8 mouse cellular contexts compared by ENCODE assay signal in genomic region chr11:69912716-69913530, GRCm38 (mm10). TPM values are rescaled to one million over a fixed set of nuclear protein-coding genes. Genes with fewer than 3 reads are reported as not detected.
DNase-seq lines count a peak whose midpoint lies in the region; ATAC-seq lines count a peak whose summit lies in the region.

No protein-coding gene starts in this region.

- ATAC-seq in megakaryocyte, adult 5-6 weeks (ENCODE audit: poor library complexity, severe bottlenecking), result no peak
- 0 out of 2 replicates have a peak, but pooled peaks have one; percentile 11 for ATAC-seq in forebrain, embryonic 11.5 days (replicated peaks; ENCODE audit: low FRiP score)
- no peak for ATAC-seq in liver, embryonic 12.5 days
- ATAC-seq in neural tube, embryonic 15.5 days (ENCODE audit: low FRiP score), result peak; percentile 18
- no peak for ATAC-seq in megakaryocyte progenitor cell, adult 5-6 weeks (replicated peaks; ENCODE audit: poor library complexity)

- H3K4me1 ChIP-seq in megakaryocyte, embryonic 14.5 days, result peaks cover 53% of the 10 kb centered on the region
- H3K4me1 ChIP-seq in forebrain, embryonic 11.5 days (replicated peaks; ENCODE audit: control insufficient read depth, insufficient read depth, low read length), result peaks cover 18% of the 10 kb centered on the region
- peaks cover 46% of the 10 kb centered on the region for H3K4me1 ChIP-seq in liver, embryonic 12.5 days
- peaks cover 36% of the 10 kb centered on the region for H3K4me1 ChIP-seq in neural tube, embryonic 15.5 days

- no peak overlapping the region for H3K27ac ChIP-seq in forebrain, embryonic 11.5 days (ENCODE audit: low read depth, low read length)
- peak overlapping the region; percentile 99 for H3K27ac ChIP-seq in liver, embryonic 12.5 days
- H3K27ac ChIP-seq in neural tube, embryonic 15.5 days (replicated peaks), result peak overlapping the region; percentile 94; the same call in 1 of the 2 replicates

- peaks cover 87% of the 10 kb centered on the region for H3K36me3 ChIP-seq in megakaryocyte, embryonic 14.5 days (replicated peaks; ENCODE audit: low read length)
- peaks cover 42% of the 10 kb centered on the region for H3K36me3 ChIP-seq in forebrain, embryonic 11.5 days (ENCODE audit: control insufficient read depth, insufficient read depth, low read length)
- peaks cover 91% of the 10 kb centered on the region for H3K36me3 ChIP-seq in liver, embryonic 12.5 days
- peaks cover 87% of the 10 kb centered on the region for H3K36me3 ChIP-seq in neural tube, embryonic 15.5 days

- peak overlapping the region; percentile 98 for H3K4me3 ChIP-seq in megakaryocyte, embryonic 14.5 days (replicated peaks)
- peak overlapping the region; percentile 91 for H3K4me3 ChIP-seq in forebrain, embryonic 11.5 days (ENCODE audit: low read depth, low read length)
- H3K4me3 ChIP-seq in liver, embryonic 12.5 days, result peak overlapping the region; percentile 86
- H3K4me3 ChIP-seq in neural tube, embryonic 15.5 days (replicated peaks), result peak overlapping the region; percentile 92

- WGBS in forebrain, embryonic 11.5 days, result 79% methylated on average over 15 of the region's 15 CpGs
- 76% methylated on average over 15 of the region's 15 CpGs for WGBS in liver, embryonic 12.5 days (ENCODE audit: insufficient replicate concordance)
- 84% methylated on average over 15 of the region's 15 CpGs for WGBS in neural tube, embryonic 15.5 days

- no peaks in the 10 kb centered on the region for H3K9me3 ChIP-seq in megakaryocyte, embryonic 14.5 days
- H3K9me3 ChIP-seq in forebrain, embryonic 11.5 days (ENCODE audit: control insufficient read depth, low read length), result no peaks in the 10 kb centered on the region
- no peaks in the 10 kb centered on the region for H3K9me3 ChIP-seq in liver, embryonic 12.5 days (replicated peaks)
- H3K9me3 ChIP-seq in neural tube, embryonic 15.5 days (replicated peaks), result no peaks in the 10 kb centered on the region

- no peak for DNase-seq in forebrain, embryonic 11.5 days (ENCODE audit: low spot score)
- DNase-seq in layer of hippocampus, postnatal 10 days (ENCODE audit: low spot score in 2 of 2), result no peak
- no peak for DNase-seq in right cerebral cortex, postnatal 25 days

- H3K9ac ChIP-seq in forebrain, embryonic 11.5 days (ENCODE audit: low read length), result peak overlapping the region; percentile 89
- peak overlapping the region; percentile 100 for H3K9ac ChIP-seq in liver, embryonic 12.5 days
- peak overlapping the region; percentile 82 for H3K9ac ChIP-seq in neural tube, embryonic 15.5 days (replicated peaks)

- H3K4me2 ChIP-seq in forebrain, embryonic 11.5 days (ENCODE audit: low read depth, low read length, severe bottlenecking), result peak overlapping the region; percentile 99
- peak overlapping the region; percentile 92 for H3K4me2 ChIP-seq in liver, embryonic 12.5 days
- peak overlapping the region; percentile 99 for H3K4me2 ChIP-seq in neural tube, embryonic 15.5 days

- H3K27me3 ChIP-seq in megakaryocyte, embryonic 14.5 days (replicated peaks), result no peaks in the 10 kb centered on the region
- H3K27me3 ChIP-seq in forebrain, embryonic 11.5 days (ENCODE audit: control insufficient read depth, insufficient read depth, low read length), result no peaks in the 10 kb centered on the region
- H3K27me3 ChIP-seq in liver, embryonic 12.5 days (replicated peaks), result no peaks in the 10 kb centered on the region
- no peaks in the 10 kb centered on the region for H3K27me3 ChIP-seq in neural tube, embryonic 15.5 days (replicated peaks)

RNA-seq across cellular contexts. Expression of gene Gps2, which starts 0.8 kb away (rescaled TPM):
- polyA plus RNA-seq in megakaryocyte, embryonic 14.5 days (2012; ENCODE audit: insufficient read depth, low replicate concordance), result 116 and 124 TPM in 2 replicates
- total RNA-seq in megakaryocyte, adult 5-6 weeks (2015), result 140 and 156 TPM in 2 replicates
- total RNA-seq in megakaryocyte, adult 5-6 weeks (2017), result 56.4 and 64.9 TPM in 2 replicates
- 99.2 and 106 TPM in 2 replicates for polyA plus RNA-seq in forebrain, embryonic 11.5 days (2014; fragmentation: Nextera tagmentation; extraction: Ambion mirVana)
- 125 TPM in 2 replicates for polyA plus RNA-seq in liver, embryonic 12.5 days (2016; fragmentation: Nextera tagmentation; extraction: Ambion mirVana)
- polyA plus RNA-seq in neural tube, embryonic 15.5 days (2015; fragmentation: Nextera tagmentation; extraction: Ambion mirVana), result 63.1 and 64.7 TPM in 2 replicates
- 10 to 100 TPM; 27.8 to 30.2 TPM for total RNA-seq in layer of hippocampus, postnatal 10 days (2021)
- 106 and 114 TPM in 2 replicates for total RNA-seq in megakaryocyte progenitor cell, adult 5-6 weeks (2015)
- 46.2 and 56.3 TPM in 2 replicates for total RNA-seq in megakaryocyte progenitor cell, adult 5-6 weeks (2017)

RNA-seq across cellular contexts. Expression of gene Eif5a, which starts 8.8 kb away (rescaled TPM):
- polyA plus RNA-seq in megakaryocyte, embryonic 14.5 days (2012; ENCODE audit: insufficient read depth, low replicate concordance), result 2,079 and 2,119 TPM in 2 replicates
- 575 and 614 TPM in 2 replicates for total RNA-seq in megakaryocyte, adult 5-6 weeks (2015)
- 561 and 596 TPM in 2 replicates for total RNA-seq in megakaryocyte, adult 5-6 weeks (2017)
- 2,045 and 2,063 TPM in 2 replicates for polyA plus RNA-seq in forebrain, embryonic 11.5 days (2014; fragmentation: Nextera tagmentation; extraction: Ambion mirVana)
- 2,199 and 2,266 TPM in 2 replicates for polyA plus RNA-seq in liver, embryonic 12.5 days (2016; fragmentation: Nextera tagmentation; extraction: Ambion mirVana)
- polyA plus RNA-seq in neural tube, embryonic 15.5 days (2015; fragmentation: Nextera tagmentation; extraction: Ambion mirVana), result 1,034 and 1,270 TPM in 2 replicates
- total RNA-seq in layer of hippocampus, postnatal 10 days (2021), result 100 to 1,000 TPM; 479 to 501 TPM
- total RNA-seq in megakaryocyte progenitor cell, adult 5-6 weeks (2015), result 1,355 and 1,412 TPM in 2 replicates
- 1,221 and 1,257 TPM in 2 replicates for total RNA-seq in megakaryocyte progenitor cell, adult 5-6 weeks (2017)

RNA-seq across cellular contexts. Expression of gene Neurl4, which starts 12.1 kb away (rescaled TPM):
- 17.6 and 26.8 TPM in 2 replicates for polyA plus RNA-seq in megakaryocyte, embryonic 14.5 days (2012; ENCODE audit: insufficient read depth, low replicate concordance)
- total RNA-seq in megakaryocyte, adult 5-6 weeks (2015), result 7.1 and 9.9 TPM in 2 replicates
- total RNA-seq in megakaryocyte, adult 5-6 weeks (2017), result 11.9 and 18.9 TPM in 2 replicates
- 16.4 and 23.0 TPM in 2 replicates for polyA plus RNA-seq in forebrain, embryonic 11.5 days (2014; fragmentation: Nextera tagmentation; extraction: Ambion mirVana)
- polyA plus RNA-seq in liver, embryonic 12.5 days (2016; fragmentation: Nextera tagmentation; extraction: Ambion mirVana), result 4.5 and 5.7 TPM in 2 replicates
- polyA plus RNA-seq in neural tube, embryonic 15.5 days (2015; fragmentation: Nextera tagmentation; extraction: Ambion mirVana), result 15.7 and 17.0 TPM in 2 replicates
- 100 to 1,000 TPM; 127 to 146 TPM for total RNA-seq in layer of hippocampus, postnatal 10 days (2021)
- 9.5 and 11.0 TPM in 2 replicates for total RNA-seq in megakaryocyte progenitor cell, adult 5-6 weeks (2015)
- 20.2 and 21.6 TPM in 2 replicates for total RNA-seq in megakaryocyte progenitor cell, adult 5-6 weeks (2017)

RNA-seq across cellular contexts. Expression of gene 2810408A11Rik, which starts 12.1 kb away (rescaled TPM):
- polyA plus RNA-seq in megakaryocyte, embryonic 14.5 days (2012; ENCODE audit: insufficient read depth, low replicate concordance), result 0.25 TPM in 1 of 2 replicates, not detected in the other
- 1.6 and 2.6 TPM in 2 replicates for total RNA-seq in megakaryocyte, adult 5-6 weeks (2015)
- total RNA-seq in megakaryocyte, adult 5-6 weeks (2017), result 1.5 and 1.8 TPM in 2 replicates
- polyA plus RNA-seq in forebrain, embryonic 11.5 days (2014; fragmentation: Nextera tagmentation; extraction: Ambion mirVana), result 17.2 and 17.6 TPM in 2 replicates
- 2.3 TPM in 2 replicates for polyA plus RNA-seq in liver, embryonic 12.5 days (2016; fragmentation: Nextera tagmentation; extraction: Ambion mirVana)
- 6.3 and 6.5 TPM in 2 replicates for polyA plus RNA-seq in neural tube, embryonic 15.5 days (2015; fragmentation: Nextera tagmentation; extraction: Ambion mirVana)
- 1 to 10 TPM; 2.4 to 2.5 TPM for total RNA-seq in layer of hippocampus, postnatal 10 days (2021)
- 1.9 and 3.0 TPM in 2 replicates for total RNA-seq in megakaryocyte progenitor cell, adult 5-6 weeks (2015)
- total RNA-seq in megakaryocyte progenitor cell, adult 5-6 weeks (2017), result 1.7 and 6.6 TPM in 2 replicates

RNA-seq across cellular contexts. Expression of gene Acap1, which starts 17.6 kb away (rescaled TPM):
- polyA plus RNA-seq in megakaryocyte, embryonic 14.5 days (2012; ENCODE audit: insufficient read depth, low replicate concordance), result 47.6 and 58.4 TPM in 2 replicates
- 19.3 and 19.7 TPM in 2 replicates for total RNA-seq in megakaryocyte, adult 5-6 weeks (2015)
- 44.4 and 53.5 TPM in 2 replicates for total RNA-seq in megakaryocyte, adult 5-6 weeks (2017)
- polyA plus RNA-seq in forebrain, embryonic 11.5 days (2014; fragmentation: Nextera tagmentation; extraction: Ambion mirVana), result 0.52 and 0.75 TPM in 2 replicates
- 7.6 and 8.1 TPM in 2 replicates for polyA plus RNA-seq in liver, embryonic 12.5 days (2016; fragmentation: Nextera tagmentation; extraction: Ambion mirVana)
- polyA plus RNA-seq in neural tube, embryonic 15.5 days (2015; fragmentation: Nextera tagmentation; extraction: Ambion mirVana), result 0.40 and 16.3 TPM in 2 replicates
- total RNA-seq in layer of hippocampus, postnatal 10 days (2021), result under 1 TPM; 0.16 to 0.21 TPM
- total RNA-seq in megakaryocyte progenitor cell, adult 5-6 weeks (2015), result 23.6 and 24.7 TPM in 2 replicates
- total RNA-seq in megakaryocyte progenitor cell, adult 5-6 weeks (2017), result 59.2 and 67.5 TPM in 2 replicates

Comparison
In these comparisons a context has a peak if more than half of its experiments do, and no peak if none do; other contexts are left out.
1. ATAC-seq: peak in forebrain, embryonic 11.5 days (single experiment) and neural tube, embryonic 15.5 days (single experiment); none in megakaryocyte, adult 5-6 weeks (single experiment), liver, embryonic 12.5 days (single experiment) and megakaryocyte progenitor cell, adult 5-6 weeks (single experiment).
2. Peak in every context shown above with its lines, with median percentiles within 50 percentile points of each other: H3K4me3 ChIP-seq, H3K4me2 ChIP-seq and H3K9ac ChIP-seq.